Mouse (Mus musculus) myocyte (in vitro differentiated cells): ENCODE results near the gene Hoxd3.

ENCODE experiments used
- CEBPB ChIP-seq: IDR thresholded peaks from 2 replicates; pipeline ENCODE4 v1.6.1; 2011; ENCODE audit warnings: mild to moderate bottlenecking, moderate library complexity; ENCODE audit not compliant: poor library complexity, insufficient read depth, severe bottlenecking
- E2F4 ChIP-seq: IDR thresholded peaks from one replicate; pipeline ENCODE4 v1.6.1; 2011; ENCODE audit warnings: mild to moderate bottlenecking, control low read depth, moderate library complexity; ENCODE audit not compliant: insufficient read depth
- MAX ChIP-seq: IDR thresholded peaks from one replicate; pipeline ENCODE4 v1.6.1; 2011; ENCODE audit warnings: low read depth, mild to moderate bottlenecking, control low read depth
- MYOD1 ChIP-seq, 3 experiments: IDR thresholded peaks; one replicate each; pipeline ENCODE4 v1.6.1; 2011; ENCODE audit warnings: control low read depth in 2 of 3, low read depth in 2 of 3, mild to moderate bottlenecking in 2 of 3, moderate library complexity in 1 of 3; ENCODE audit not compliant: insufficient read length in 2 of 3, control insufficient read depth in 1 of 3
- MYOG ChIP-seq, 3 experiments: IDR thresholded peaks; one replicate each; pipeline ENCODE4 v1.6.1; 2011; ENCODE audit warnings: control low read depth in 2 of 3, low read depth in 2 of 3, mild to moderate bottlenecking in 2 of 3; ENCODE audit not compliant: insufficient read length in 2 of 3, control insufficient read depth in 1 of 3, insufficient read depth in 1 of 3
- POLR2A ChIP-seq: IDR thresholded peaks from one replicate; pipeline ENCODE4 v1.6.1; 2011; ENCODE audit warnings: low read depth, mild to moderate bottlenecking, control low read depth, moderate library complexity; ENCODE audit not compliant: insufficient read length
- POLR2AphosphoS2 ChIP-seq: IDR thresholded peaks from one replicate; pipeline ENCODE4 v1.6.1; 2011; ENCODE audit warnings: low read depth, control low read depth; ENCODE audit not compliant: insufficient read length
- REST ChIP-seq: IDR thresholded peaks from one replicate; pipeline ENCODE4 v1.6.1; 2011; ENCODE audit warnings: mild to moderate bottlenecking, control low read depth, moderate library complexity; ENCODE audit not compliant: insufficient read depth, insufficient read length
- SRF ChIP-seq: IDR thresholded peaks from one replicate; pipeline ENCODE4 v1.6.1; 2011; ENCODE audit warnings: low read depth; ENCODE audit not compliant: control insufficient read depth, insufficient read length
- TCF12 ChIP-seq: IDR thresholded peaks from one replicate; pipeline ENCODE4 v1.6.1; 2011; ENCODE audit warnings: mild to moderate bottlenecking, control low read depth; ENCODE audit not compliant: poor library complexity, insufficient read depth, severe bottlenecking
- TCF3 ChIP-seq: IDR thresholded peaks from one replicate; pipeline ENCODE4 v1.6.1; 2011; ENCODE audit warnings: low read depth, control low read depth; ENCODE audit not compliant: insufficient read length
- USF1 ChIP-seq: IDR thresholded peaks from one replicate; pipeline ENCODE4 v1.6.1; 2011; ENCODE audit warnings: low read depth, mild to moderate bottlenecking, control low read depth, moderate library complexity

- TF ChIP-seq MAX (no peak), CEBPB (no peak), POLR2A (no peak), TCF12 (no peak), SRF (no peak), USF1 (no peak), MYOG (IDR thresholded peaks at IDR 0.05; ENCODE audit: control insufficient read depth in 1 of 3, insufficient read depth in 1 of 3, insufficient read length in 2 of 3, low read depth in 2 of 3) (no peak), MYOD1 (IDR thresholded peaks at IDR 0.05; ENCODE audit: control insufficient read depth in 1 of 3, insufficient read length in 2 of 3, low read depth in 2 of 3) (no peak), POLR2AphosphoS2 (no peak), E2F4 (no peak), TCF3 (no peak), REST (no peak)
Measured at GRCm38 (mm10) chr2:74763245-74763735, 51.6 kb downstream of the Hoxd3 start.
